Mouse (Mus musculus): ENCODE data around the gene Fam183b.

- TF ChIP-seq CTCF (IDR thresholded peaks at IDR 0.05; ENCODE audit: borderline replicate concordance, insufficient read depth, low read length) (no peak), POLR2A (IDR thresholded peaks at IDR 0.05; ENCODE audit: low read depth, low read length) (no peak)
Observed at GRCm38 (mm10) chr11:58752434-58752833, 49.3 kb downstream of the Fam183b start, which contains the start of gene Olfr316.
